Mouse (Mus musculus) splenic B cell, adult 2 months (primary cell): ENCODE measurements around the gene Nploc4.
A peak's percentile ranks its signal among the peaks of the same experiment; 100 is the strongest.
"Not testable (repeated sequence)": the region's sequence is repeated elsewhere in the genome, so short reads cannot be mapped to it uniquely, and the experiment has no call there.

Source experiments
- DNase-seq: peaks from one replicate; pipeline ENCODE4 v3.0.0-alpha.2; 2011; ENCODE audit warnings: low read depth, low spot score
- H3K27me3 ChIP-seq: 2 replicates; pipeline ENCODE4 v1.6.1; 2012; ENCODE audit warnings: mild to moderate bottlenecking, low read length, moderate library complexity, mixed read lengths; ENCODE audit not compliant: control insufficient read depth, poor library complexity, insufficient read depth, severe bottlenecking
- H3K36me3 ChIP-seq: 2 replicates; pipeline ENCODE4 v1.6.1; 2012; ENCODE audit warnings: mild to moderate bottlenecking, low read length, moderate library complexity, mixed read lengths; ENCODE audit not compliant: control insufficient read depth, poor library complexity, insufficient read depth, severe bottlenecking

The Nploc4 gene

DNA sequence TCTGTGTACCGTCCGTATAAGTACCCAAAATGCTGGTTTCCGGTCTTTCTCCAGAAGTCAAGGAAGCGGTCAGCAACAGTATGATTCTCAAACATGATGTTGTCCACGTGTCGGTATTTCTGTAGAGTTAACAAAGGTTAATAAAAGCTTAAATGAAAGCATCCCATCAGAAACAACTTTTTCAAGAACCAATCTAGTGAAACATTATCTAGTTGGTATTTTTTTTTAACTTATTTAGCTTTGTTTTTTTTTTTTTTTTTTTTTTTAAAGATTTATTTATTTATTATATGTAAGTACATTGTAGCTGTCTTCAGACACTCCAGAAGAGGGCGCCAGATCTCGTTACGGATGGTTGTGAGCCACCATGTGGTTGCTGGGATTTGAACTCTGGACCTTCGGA lies 23.9 kb downstream of the Nploc4 start:
- not testable (repeated sequence) for H3K27me3 ChIP-seq, DNase-seq
- peaks cover 19% of the 10 kb centered on the region for H3K36me3 ChIP-seq

DNA sequence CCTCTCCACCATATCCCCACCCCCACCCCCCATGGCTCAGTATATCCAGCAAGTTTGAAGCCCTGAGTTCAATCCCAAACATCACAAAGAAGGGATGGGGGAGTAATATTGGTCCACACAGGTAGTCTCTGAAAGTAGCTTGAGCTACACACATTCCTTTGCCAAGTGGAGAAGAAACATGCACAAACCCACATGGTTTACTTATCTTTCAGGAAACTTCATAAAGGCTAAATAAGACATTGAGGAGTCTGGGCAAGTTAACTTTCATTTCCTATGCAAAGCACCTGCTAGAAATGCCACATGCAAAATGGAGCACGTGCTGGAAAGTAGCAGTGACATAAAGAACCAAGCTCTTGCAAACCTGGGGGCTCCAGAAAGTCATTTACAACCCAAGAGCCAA lies 31.1 kb downstream of the Nploc4 start:
- H3K27me3 ChIP-seq: no peaks in the 10 kb centered on the region
- peaks cover 18% of the 10 kb centered on the region for H3K36me3 ChIP-seq
- DNase-seq: no peak

DNA sequence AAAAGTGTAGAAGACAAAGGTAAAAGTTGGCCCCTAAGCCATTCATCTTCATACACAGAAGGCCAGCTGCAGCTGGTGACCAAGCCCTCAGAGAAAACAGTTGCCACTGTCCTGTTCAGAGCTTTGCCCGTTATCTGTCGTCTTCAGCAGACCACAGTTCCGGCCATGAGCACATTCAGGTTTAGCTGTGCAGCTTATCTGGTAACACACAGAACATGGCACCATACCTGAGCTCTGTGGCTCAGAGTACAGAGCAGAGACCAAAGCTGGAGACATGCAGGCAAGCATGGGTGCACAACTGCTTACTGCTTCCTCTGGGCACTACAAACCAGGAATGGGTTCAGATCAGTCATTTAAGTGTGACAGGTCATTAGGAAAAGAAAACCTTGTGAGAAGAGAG lies 31.6 kb downstream of the Nploc4 start:
- DNase-seq: no peak
- Histone ChIP-seq H3K36me3 (peaks cover 15% of the 10 kb centered on the region), H3K27me3 (no peaks in the 10 kb centered on the region)

DNA sequence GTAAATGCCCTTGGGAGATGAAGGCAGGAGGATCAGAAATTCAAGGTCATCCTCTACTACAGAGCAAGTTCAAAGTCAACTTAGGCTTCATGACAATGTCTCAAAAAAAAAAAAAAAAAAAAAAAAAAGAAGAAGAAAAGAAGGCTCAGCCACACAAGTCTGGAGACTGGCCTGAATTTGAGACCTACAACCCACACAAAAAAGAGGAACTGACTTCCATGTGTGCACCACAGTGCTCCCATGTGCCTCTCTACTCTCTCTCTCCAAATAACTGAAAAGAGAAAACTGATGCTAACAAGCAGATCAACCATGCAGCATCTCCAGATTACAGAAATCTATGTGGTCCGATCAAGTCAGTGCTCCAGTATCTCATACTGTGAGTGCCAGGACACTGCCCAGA lies 32.7 kb downstream of the Nploc4 start:
- Histone ChIP-seq H3K36me3 (peaks cover 17% of the 10 kb centered on the region), H3K27me3 (no peaks in the 10 kb centered on the region)
- DNase-seq: no peak

DNA sequence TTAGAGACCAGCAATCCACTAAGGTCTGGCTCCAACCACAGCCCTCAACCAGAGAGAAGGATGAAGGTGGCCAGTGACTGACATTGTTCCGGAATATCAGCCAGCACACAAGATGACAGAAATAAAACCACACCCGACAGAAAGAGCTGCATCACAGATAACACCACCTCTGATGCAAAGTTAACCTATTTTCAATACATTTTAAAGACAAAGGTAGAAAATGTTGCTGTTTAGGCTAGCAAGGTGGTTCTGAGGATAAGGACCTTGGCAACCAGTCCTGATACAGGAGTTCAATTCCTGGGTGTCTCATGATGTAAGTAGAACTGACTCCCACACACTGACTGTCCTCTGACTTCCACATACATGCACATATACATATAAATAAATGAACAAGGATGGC lies 38.2 kb downstream of the Nploc4 start:
- no peaks in the 10 kb centered on the region for H3K27me3 ChIP-seq
- no peak for DNase-seq
- H3K36me3 ChIP-seq: peaks cover 4% of the 10 kb centered on the region

DNA sequence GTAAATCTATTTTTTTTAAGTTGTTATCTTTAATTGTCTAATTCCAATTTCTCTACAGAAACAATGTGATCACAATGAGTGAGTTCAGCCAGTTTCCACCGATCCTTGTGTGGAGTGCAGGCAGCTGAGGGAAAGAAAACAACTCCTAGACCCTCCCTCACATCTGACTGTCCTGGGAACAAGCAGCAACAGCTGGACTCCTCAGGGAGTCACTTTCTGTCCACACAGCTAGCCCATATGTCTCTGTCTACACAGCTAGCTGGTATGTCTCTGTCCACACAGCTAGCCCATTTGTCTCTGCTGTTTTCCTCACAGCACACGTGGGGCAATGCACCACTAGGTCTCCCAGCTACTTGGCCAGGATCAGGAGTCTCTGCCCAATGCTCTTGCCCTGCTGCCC lies 39.9 kb downstream of the Nploc4 start:
- DNase-seq: no peak
- Histone ChIP-seq H3K36me3 (peaks cover 6% of the 10 kb centered on the region), H3K27me3 (no peaks in the 10 kb centered on the region)

- peaks cover 4% of the 10 kb centered on the region; the same call in 1 of the 2 replicates for H3K36me3 ChIP-seq
- H3K27me3 ChIP-seq: no peaks in the 10 kb centered on the region
- no peak for DNase-seq
Measured at GRCm38 (mm10) chr11:120395661-120396060, 41.8 kb downstream of the Nploc4 start.

GRCm38 (mm10) chr11:120388580-120388979 lies 48.9 kb downstream of the Nploc4 start:
- H3K36me3 ChIP-seq: peaks cover 14% of the 10 kb centered on the region
- H3K27me3 ChIP-seq: no peaks in the 10 kb centered on the region
- DNase-seq: no peak

DNA sequence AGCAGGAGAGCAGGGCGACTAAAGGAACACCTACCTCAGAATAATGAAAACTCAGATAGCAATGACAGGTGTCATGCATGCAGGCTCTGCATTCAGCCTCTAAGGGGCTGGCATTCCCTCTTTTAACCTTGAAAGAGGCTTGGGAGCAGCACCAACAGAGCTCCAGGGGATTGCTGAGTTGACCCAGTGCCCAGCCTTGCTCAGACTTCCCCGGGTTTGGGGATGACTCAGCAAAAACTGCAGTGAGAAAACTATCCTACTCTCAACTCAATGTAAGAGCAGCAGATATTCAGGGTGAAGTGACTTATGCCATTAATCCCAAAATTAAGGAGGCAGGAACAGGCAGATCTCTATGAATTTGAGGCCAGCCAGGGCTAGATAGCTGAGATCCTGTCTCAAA lies 50.4 kb downstream of the Nploc4 start:
- peaks cover 13% of the 10 kb centered on the region for H3K36me3 ChIP-seq
- H3K27me3 ChIP-seq: no peaks in the 10 kb centered on the region
- no peak for DNase-seq

DNA sequence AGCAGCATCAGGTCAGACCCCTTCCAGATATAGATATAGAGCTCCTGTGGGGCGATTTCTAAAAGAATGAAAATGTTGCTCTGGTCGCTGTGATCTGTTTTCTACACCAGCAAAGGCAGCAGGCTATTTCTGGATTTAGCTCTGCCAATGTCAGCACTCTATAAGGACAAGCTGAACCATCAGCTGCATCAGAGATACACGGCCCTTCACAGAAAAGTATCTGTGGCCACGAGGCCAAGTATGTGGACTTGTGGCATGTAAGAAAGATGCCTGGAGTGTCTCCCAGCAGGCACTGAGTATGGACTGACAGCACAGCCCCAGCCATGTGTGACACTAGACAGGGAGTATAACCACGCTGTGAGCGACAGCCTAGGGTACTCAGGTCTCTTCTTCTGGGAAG lies 50.9 kb downstream of the Nploc4 start:
- Histone ChIP-seq H3K36me3 (peaks cover 15% of the 10 kb centered on the region), H3K27me3 (no peaks in the 10 kb centered on the region)
- DNase-seq: no peak

DNA sequence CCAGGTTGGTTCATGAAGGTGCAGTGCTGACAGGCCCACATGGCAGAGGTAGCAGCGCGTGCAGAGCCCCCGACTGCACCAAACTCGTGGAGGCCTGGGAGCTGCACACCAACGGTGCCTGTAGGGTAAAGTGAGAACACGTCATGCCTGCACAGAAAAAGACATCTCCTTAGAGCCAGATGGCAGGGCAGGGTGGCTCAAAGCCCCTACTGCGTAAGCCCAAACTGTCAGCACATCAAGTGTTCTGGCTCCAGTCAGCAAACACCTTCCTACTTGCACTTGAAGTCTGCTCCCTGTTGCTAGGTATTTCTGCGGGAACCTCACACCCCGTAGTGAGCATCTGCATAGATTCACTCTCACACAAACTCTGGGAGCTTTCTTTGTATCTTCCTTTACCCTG lies 55.0 kb downstream of the Nploc4 start:
- Histone ChIP-seq H3K36me3 (peaks cover 5% of the 10 kb centered on the region; the same call in 1 of the 2 replicates), H3K27me3 (no peaks in the 10 kb centered on the region)
- DNase-seq: no peak

DNA sequence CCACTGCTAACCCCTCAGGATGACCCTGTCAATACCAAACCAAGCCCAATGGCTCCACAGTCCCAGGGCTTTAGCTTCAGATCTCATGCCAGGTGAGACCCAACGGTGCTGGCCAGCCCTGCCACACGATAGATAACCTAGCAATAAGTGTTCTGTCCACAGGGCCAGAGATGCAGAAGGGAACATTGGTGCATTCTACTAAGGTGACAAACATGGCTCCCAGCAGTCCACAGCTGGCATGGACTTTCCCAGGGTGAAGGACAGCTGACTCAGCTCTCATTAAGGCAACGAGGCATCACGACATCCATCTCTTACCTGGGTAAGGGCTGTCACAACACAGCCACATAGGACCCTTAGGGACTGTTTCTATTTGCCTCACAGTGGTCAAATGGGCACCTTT lies 56.4 kb downstream of the Nploc4 start:
- Histone ChIP-seq H3K27me3 (no peaks in the 10 kb centered on the region), H3K36me3 (peaks cover 4% of the 10 kb centered on the region; the same call in 1 of the 2 replicates)
- no peak for DNase-seq

DNA sequence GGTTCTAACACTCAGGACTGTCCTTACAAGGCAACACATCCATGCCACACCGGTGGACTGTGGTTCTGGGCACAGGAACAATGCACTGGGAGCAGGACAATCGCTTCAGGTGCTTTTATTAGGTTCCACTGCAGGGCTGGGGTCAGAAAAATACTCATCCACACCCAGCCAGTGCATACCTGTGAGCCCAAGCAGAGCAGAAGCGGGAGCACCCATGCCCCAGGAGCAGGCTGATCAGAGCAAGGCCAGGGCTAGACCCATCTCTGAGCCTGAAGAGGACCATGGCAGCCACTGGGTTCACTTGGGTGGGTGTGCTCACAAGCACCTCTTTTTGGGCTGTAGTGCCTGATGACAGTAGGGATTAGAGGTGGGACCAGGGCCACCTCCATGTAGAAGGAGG lies 57.2 kb downstream of the Nploc4 start:
- DNase-seq: no peak
- H3K36me3 ChIP-seq: peaks cover 4% of the 10 kb centered on the region; the same call in 1 of the 2 replicates
- H3K27me3 ChIP-seq: no peaks in the 10 kb centered on the region

DNA sequence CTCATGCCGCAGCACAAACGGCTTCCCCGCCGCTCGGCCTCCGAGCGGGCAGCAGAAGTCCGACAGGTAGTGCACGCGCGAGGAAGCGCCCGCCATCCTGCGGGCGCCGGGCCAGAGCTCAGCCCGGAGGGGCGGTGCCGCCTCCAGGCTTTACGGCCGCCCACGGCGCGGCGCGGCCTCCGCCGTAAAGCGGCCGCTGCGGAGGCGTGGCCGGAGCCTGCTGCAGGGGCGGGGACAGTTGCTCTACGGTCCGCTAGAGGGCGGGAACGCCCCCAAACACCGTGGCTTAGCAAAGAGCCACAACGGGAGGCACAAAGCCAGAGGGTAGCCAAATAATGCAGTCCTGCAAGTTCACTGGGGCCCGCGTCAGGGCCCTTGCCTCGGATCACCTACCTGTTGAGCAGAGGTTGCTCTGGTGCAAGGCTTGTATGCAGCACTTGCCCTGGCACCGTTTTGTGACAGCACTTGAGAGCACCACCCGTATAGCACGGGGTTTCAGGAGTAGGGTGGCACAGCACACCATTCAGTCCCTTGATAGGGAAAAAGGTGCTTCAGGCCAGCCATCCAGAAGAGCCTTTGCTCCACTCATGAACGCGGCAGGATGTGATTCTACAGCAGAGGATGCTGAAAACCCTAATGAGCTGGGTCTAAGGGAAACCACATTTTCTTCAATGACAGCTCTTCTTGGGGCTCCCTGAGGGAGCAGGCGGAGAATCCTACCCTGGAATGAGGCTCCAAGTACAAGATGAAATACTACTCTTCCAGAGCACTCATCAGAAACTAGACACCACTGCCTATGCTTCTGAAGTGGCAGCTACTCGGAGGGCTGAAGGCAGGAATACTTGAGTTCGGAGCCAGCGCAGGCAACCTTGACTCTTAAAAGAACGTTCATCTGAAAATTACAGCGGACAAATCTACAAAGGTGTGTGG lies 58.6 kb downstream of the Nploc4 start, which contains the start of gene Faap100:
Faap100 (minus strand) TSS at position 154 of the 930 bp plus-strand sequence.
- DNase-seq: peak; percentile 95
- peaks cover 4% of the 10 kb centered on the region; the same call in 1 of the 2 replicates for H3K36me3 ChIP-seq
- H3K27me3 ChIP-seq: no peaks in the 10 kb centered on the region

DNA sequence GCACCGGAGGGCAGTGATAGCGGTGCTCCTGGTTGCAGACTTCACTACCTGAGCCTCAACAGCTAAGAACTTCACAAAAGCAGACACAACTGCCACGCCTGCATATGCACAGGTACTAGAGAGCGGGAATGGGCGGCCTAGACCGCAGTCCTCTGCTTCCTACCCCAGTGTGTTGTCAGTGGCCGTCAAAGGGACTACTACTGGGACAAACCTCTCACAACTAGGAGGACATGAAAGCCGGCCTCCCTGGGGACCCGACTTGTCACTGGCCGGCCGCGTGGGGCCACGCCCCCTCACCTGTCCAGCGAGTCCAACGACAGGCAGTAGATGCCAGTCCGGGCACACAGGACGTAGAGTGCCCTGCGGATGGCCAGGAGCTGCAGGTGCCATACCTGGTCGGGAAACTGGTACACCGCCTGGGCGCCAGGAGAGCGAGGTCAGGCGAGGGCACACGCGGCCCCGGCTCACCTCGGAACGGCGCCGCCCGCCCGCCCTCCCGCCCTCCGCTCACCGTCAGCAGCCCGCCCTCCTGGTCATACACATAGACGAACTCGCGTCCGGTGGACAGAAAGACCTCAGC lies 59.4 kb downstream of the Nploc4 start:
- DNase-seq: peak; percentile 56
- H3K36me3 ChIP-seq: peaks cover 2% of the 10 kb centered on the region; the same call in 1 of the 2 replicates
- H3K27me3 ChIP-seq: no peaks in the 10 kb centered on the region
